Mouse (Mus musculus): ENCODE results near the gene Ccnj. TPM values are rescaled to one million over a fixed set of nuclear protein-coding genes. Genes with fewer than 3 reads are reported as not detected.

Ccnj gene
- total RNA-seq, 2 experiments from 2014 or later, result 6.6 to 6.8 TPM

GRCm38 (mm10) chr19:40844731-40845130, 13.7 kb downstream of the Ccnj start:
- peak; percentile 21 to 48 for DNase-seq

GRCm38 (mm10) chr19:40849391-40849790, 18.3 kb downstream of the Ccnj start:
- no peak for DNase-seq

- DNase-seq, result peak in 1 of 2 experiments; percentile 9
Observed at GRCm38 (mm10) chr19:40859555-40859954, 28.5 kb downstream of the Ccnj start.

- no peak for DNase-seq
Observed at GRCm38 (mm10) chr19:40868284-40868683, 37.2 kb downstream of the Ccnj start.

GRCm38 (mm10) chr19:40869425-40870105, 38.5 kb downstream of the Ccnj start:
- DNase-seq, result no peak

- peak; percentile 88 to 90 for DNase-seq
Observed at GRCm38 (mm10) chr19:40872955-40873665, 42.0 kb downstream of the Ccnj start.

GRCm38 (mm10) chr19:40881700-40882099, 50.6 kb downstream of the Ccnj start:
- no peak for DNase-seq

- no peak for DNase-seq
Observed at GRCm38 (mm10) chr19:40888887-40889286, 57.8 kb downstream of the Ccnj start.

- DNase-seq, result no peak
Observed at GRCm38 (mm10) chr19:40894071-40894506, 63.0 kb downstream of the Ccnj start.

GRCm38 (mm10) chr19:40894519-40895392, 63.7 kb downstream of the Ccnj start, which contains the start of gene Zfp518a:
TSS of gene Zfp518a (plus strand) at chr19:40894705.
- DNase-seq, result peak; percentile 87 to 93

GRCm38 (mm10) chr19:40895393-40895703, 64.3 kb downstream of the Ccnj start:
- no peak for DNase-seq

Small RNA genes lying within 50 kb of the gene (microRNA-seq; reads per million reads assigned to microRNA genes)
- gene Mir8092, result not detected

Other genes starting within 250 kb of the Ccnj start
- 10 to 100 TPM; 19.2 to 35.1 TPM for gene Aldh18a1, start 242.8 kb upstream of the Ccnj start, total RNA-seq (2021)
- gene Tctn3, start 219.0 kb upstream of the Ccnj start, total RNA-seq (2021), result 1 to 10 TPM; 5.1 to 5.5 TPM
- 10 to 100 TPM; 20.6 to 40.8 TPM for gene Entpd1, start 218.9 kb upstream of the Ccnj start, total RNA-seq (2021)
- gene Cc2d2b, start 82.5 kb upstream of the Ccnj start, total RNA-seq (2021), result not detected
- gene Zfp518a, start 63.4 kb downstream of the Ccnj start, total RNA-seq (2021), result 10 to 100 TPM; 11.3 to 13.8 TPM
- 1 to 10 TPM in 1 of 2 experiments, under 1 TPM in 1; 0.59 to 1.5 TPM for gene Blnk, start 163.3 kb downstream of the Ccnj start, total RNA-seq (2021)
- gene Dntt, start 198.0 kb downstream of the Ccnj start, total RNA-seq (2021), result not detected
- not detected for gene Opalin, start 245.8 kb downstream of the Ccnj start, total RNA-seq (2021)